Mouse (Mus musculus) bone marrow, adult 2 months (tissue): ENCODE data around the gene Tnnc1. TPM values are rescaled to one million over a fixed set of nuclear protein-coding genes. Genes with fewer than 3 reads are reported as not detected.

Experiments used
- H3K27ac ChIP-seq: fragments of 200-500 bp; 2 replicates; pipeline ENCODE4 v1.5.1; 2012; ENCODE audit warnings: low read depth, mild to moderate bottlenecking, control low read depth, inconsistent platforms, low read length; ENCODE audit not compliant: control insufficient read depth, poor library complexity, insufficient read depth
- H3K4me1 ChIP-seq: fragments of 200-500 bp; 2 replicates; pipeline ENCODE4 v1.6.1; 2011; ENCODE audit warnings: low read length; ENCODE audit not compliant: control insufficient read depth, insufficient read depth
- H3K4me3 ChIP-seq: fragments of 200-500 bp; replicated peaks from 2 replicates; pipeline ENCODE3; 2011; ENCODE audit warnings: mild to moderate bottlenecking, low read depth, low read length, control low read depth; ENCODE audit not compliant: control insufficient read depth
- CTCF ChIP-seq: fragments of 200-500 bp; IDR thresholded peaks from 2 replicates; pipeline ENCODE4 v1.5.1; 2011; ENCODE audit warnings: low read length, control low read depth; ENCODE audit not compliant: control insufficient read depth, insufficient read depth
- POLR2A ChIP-seq: fragments of 200-500 bp; IDR thresholded peaks from 2 replicates; pipeline ENCODE4 v1.6.1; 2011; ENCODE audit warnings: low read depth, mild to moderate bottlenecking, control low read depth, low read length, borderline replicate concordance; ENCODE audit not compliant: control insufficient read depth
- WGBS: fragments of 180-500 bp; shearing (Covaris S2); methylation state at CpG from one replicate; pipeline ENCODE4 v1.1.7; 2018; 5-methylcytosine and 5-hydroxymethylcytosine counted together
- polyA plus RNA-seq: library from polyadenylated mRNA; stranded (reverse); fragments of >200 nt; gene quantifications from 2 replicates; pipeline ENCODE4 v1.2.4, GENCODE M21; 2011; ENCODE audit warnings: low replicate concordance; ENCODE audit not compliant: missing spikeins, insufficient read depth, insufficient read length

Gene Tnnc1
- polyA plus RNA-seq, 1 experiment = not detected

DNA sequence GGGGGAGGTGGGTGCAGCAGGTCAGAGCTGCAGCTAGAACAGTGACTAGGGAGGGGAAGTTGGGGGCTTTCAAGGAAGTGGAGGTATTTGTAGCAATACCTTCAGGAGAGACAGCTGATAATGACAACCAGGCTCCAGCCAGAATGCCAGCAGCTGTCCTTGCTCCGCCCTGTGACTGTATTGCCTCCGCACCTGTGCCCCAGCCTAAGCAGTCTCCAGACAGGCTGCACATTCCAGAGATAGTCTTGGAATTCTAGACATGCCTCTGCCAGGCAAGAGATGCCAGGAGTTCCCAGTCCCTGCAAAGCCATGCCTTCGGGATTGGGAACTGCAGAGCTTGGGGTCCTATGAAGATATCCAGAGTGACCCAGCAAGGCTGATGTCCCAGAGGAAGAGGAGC is 4.4 kb downstream of the Tnnc1 start:
- 75% methylated on average over 3 of the region's 3 CpGs for WGBS
- TF ChIP-seq CTCF (no peak), POLR2A (no peak)
- Histone ChIP-seq H3K4me1 (no peaks in the 10 kb centered on the region; the same call in 1 of the 2 replicates), H3K27ac (peak overlapping the region; percentile 30), H3K4me3 (no peak overlapping the region)

GRCm38 (mm10) chr14:31213868-31214267 is 5.8 kb downstream of the Tnnc1 start:
- no peaks in the 10 kb centered on the region; the same call in 1 of the 2 replicates for H3K4me1 ChIP-seq
- 51% methylated on average over 8 of the region's 8 CpGs for WGBS
- TF ChIP-seq CTCF = no peak
- no peak for TF ChIP-seq POLR2A
- H3K4me3 ChIP-seq = no peak overlapping the region
- H3K27ac ChIP-seq = peak overlapping the region; percentile 38

DNA sequence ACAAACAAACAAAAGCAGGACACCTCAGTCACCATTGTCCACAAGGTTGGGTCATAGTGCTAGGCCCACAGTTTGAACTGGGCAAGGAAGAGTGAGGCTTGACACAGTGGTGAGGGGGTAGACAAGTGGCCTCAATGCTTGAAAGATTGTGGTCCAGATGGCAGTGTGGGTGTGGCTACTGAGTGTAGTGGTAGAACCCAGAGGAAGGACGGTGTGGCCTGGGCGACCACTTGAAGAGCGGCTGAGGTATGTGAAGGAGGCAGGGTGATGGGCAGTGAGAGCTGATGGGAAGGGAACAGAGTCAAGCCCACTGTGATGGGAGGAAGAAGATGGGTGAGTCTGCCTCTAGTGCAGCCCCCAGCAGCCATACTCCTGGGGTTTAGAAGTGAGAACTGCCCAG is 6.6 kb downstream of the Tnnc1 start:
- H3K4me3 ChIP-seq = peak overlapping the region; percentile 17
- WGBS = 52% methylated on average over 3 of the region's 3 CpGs
- no peaks in the 10 kb centered on the region; the same call in 1 of the 2 replicates for H3K4me1 ChIP-seq
- TF ChIP-seq POLR2A = no peak
- no peak for TF ChIP-seq CTCF
- H3K27ac ChIP-seq = peak overlapping the region; percentile 38

DNA sequence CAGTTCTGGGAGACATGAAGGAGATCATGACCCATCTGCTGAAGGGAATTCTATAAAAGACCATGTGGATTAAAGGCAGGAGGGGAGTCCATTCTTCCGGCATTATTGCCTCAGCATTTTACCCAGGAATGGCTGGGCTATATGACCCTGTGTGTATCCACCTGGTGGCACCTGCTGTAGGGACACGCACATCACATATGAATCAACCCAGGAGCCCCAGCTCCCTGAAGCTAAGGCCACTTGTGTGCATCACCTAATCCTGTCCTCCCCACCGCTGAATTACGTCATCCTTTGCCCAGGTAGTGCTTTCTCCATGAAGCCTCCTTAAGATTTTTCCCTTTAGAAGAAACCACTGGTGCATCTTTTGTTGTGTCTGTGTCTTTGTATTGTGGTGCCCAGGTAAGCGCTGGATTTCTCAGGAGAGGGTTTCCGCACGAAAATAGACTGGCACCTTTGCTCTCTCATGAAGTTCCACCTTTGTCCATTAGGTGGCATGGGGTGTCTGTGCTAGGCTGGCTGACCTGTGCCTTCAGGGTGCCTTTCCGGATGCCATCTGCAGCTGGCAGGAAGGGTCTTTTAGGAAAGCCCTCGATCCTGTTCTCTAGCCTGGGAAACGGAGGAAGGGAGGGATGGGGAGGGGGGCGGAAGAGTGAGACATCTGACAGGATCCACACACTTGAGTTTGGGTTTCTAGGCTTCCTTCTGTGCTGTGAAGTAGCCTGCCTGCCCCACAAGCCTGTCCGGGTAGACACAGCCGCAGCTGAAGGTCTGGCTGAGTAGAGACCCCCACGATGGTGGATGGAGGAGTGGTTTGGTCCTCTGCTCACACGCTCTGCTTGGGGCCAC is 7.3 kb downstream of the Tnnc1 start:
- WGBS = 22% methylated on average over 15 of the region's 15 CpGs
- no peaks in the 10 kb centered on the region; the same call in 1 of the 2 replicates for H3K4me1 ChIP-seq
- TF ChIP-seq CTCF = peak; percentile 94
- no peak for TF ChIP-seq POLR2A
- peak overlapping the region; percentile 38; the same call in 1 of the 2 replicates for H3K27ac ChIP-seq
- H3K4me3 ChIP-seq = no peak overlapping the region

- Histone ChIP-seq H3K4me3 (no peak within 1 kb of the TSS), H3K27ac (no peak within 1 kb of the TSS), H3K4me1 (no peaks in the 10 kb centered on the region; the same call in 1 of the 2 replicates)
- TF ChIP-seq POLR2A = no peak
- no peak for TF ChIP-seq CTCF
- WGBS = 83% methylated on average over 2 of the region's 2 CpGs
Measured at GRCm38 (mm10) chr14:31216846-31217245, 8.7 kb downstream of the Tnnc1 start, which contains the start of gene Nisch. TSS of gene Nisch (minus strand) at chr14:31216946.

DNA sequence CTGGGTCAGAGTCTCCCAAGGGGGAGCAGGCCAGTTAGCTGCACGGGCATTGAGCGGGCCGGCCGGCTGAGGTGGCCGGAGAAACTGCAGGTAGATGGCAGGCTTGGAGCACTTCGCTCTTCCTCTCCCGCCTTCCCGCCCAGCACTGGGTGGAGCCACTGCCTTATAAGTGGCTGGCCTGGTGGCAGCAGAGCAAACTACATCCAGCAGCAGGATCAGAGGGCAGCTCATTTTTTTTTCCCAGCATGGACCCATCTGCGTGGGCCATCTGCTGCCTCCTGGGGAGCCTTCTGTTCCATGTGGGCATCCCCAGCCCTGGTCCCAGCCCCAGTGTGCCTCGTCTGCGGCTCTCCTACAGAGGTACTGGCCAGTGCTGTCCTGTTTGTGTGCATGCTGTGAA is 9.6 kb downstream of the Tnnc1 start, which contains the start of gene Sema3g:
TSS of gene Sema3g (plus strand) at position 195 of the 400 bp plus-strand sequence.
- Histone ChIP-seq H3K4me3 (no peak within 1 kb of the TSS), H3K4me1 (no peaks in the 10 kb centered on the region; the same call in 1 of the 2 replicates), H3K27ac (no peak within 1 kb of the TSS)
- TF ChIP-seq CTCF (peak; percentile 63), POLR2A (no peak)
- WGBS = 11% methylated on average over 11 of the region's 11 CpGs

DNA sequence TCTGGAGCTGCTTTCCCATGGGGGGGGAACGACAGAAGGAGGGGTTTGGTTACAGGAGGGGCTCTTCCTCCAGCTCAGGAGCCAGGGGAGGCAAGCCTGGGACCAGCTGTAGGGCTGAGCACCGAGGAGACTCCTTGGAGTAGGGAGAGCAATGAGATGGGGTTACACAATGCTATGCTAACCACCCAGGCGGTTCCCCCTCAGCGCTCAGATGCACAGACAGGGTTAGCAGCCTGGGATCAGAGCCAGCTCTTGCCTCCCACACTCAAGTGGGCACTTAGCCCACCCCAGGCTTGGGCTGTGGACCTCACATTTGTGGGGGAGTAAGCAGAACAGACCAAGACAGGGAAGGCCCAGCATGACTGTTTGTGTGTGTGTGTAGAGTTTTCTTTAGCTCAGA is 18.9 kb downstream of the Tnnc1 start:
- H3K4me3 ChIP-seq = no peak overlapping the region
- peaks cover 15% of the 10 kb centered on the region for H3K4me1 ChIP-seq
- TF ChIP-seq CTCF (no peak), POLR2A (no peak)
- no peak overlapping the region for H3K27ac ChIP-seq
- WGBS = 24% methylated on average over 4 of the region's 4 CpGs

GRCm38 (mm10) chr14:31228234-31228633 is 20.1 kb downstream of the Tnnc1 start:
- Histone ChIP-seq H3K27ac (peak overlapping the region; percentile 31), H3K4me3 (no peak overlapping the region)

More at GRCm38 (mm10) chr14:31228234-31228633, 20.1 kb downstream of the Tnnc1 start:
- 4% methylated on average over 6 of the region's 6 CpGs for WGBS
- H3K4me1 ChIP-seq = peaks cover 15% of the 10 kb centered on the region
- TF ChIP-seq CTCF (no peak), POLR2A (no peak)
